Mouse (Mus musculus): Measurements from ENCODE around the gene Rdh16f2. TPM values are rescaled to one million over a fixed set of nuclear protein-coding genes. Genes with fewer than 3 reads are reported as not detected.
"Not testable (repeated sequence)": the region's sequence is repeated elsewhere in the genome, so short reads cannot be mapped to it uniquely, and the experiment has no call there.

Rdh16f2 gene
- polyA plus RNA-seq, 1 experiment from 2014 or later: not detected

DNA sequence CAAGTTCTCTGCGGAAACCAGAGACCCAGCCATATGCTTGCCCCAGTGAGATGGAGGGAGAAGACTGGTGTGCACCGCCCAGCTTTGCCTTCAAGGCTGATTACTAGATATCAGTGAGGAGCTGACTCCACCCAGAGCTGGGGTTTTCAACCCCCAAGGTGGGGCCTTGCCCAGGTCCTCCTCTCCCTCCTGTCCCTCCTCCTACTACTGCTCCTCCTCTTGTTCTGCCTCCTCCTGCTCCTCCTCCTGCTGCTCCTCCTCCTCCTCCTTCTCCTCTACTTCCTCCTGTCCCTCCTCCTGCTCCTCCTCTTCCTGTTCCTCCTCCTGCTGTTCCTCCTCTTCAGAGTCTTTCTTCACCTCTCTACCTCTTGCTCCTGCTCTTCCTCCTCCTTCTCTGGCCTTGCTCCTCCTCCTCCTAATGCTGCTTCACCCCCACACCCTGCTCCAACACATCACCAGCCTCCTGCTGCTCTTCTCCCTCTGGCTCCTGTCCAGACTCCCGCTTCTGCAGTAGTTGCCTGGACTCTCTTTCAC lies 12.9 kb downstream of the Rdh16f2 start:
- 83% methylated on average over 3 of the region's 3 CpGs for WGBS
- H3K27me3 ChIP-seq (replicated peaks; ENCODE audit: control insufficient read depth, insufficient read depth, low read length): no peaks in the 10 kb centered on the region
- H3K4me1 ChIP-seq (ENCODE audit: control insufficient read depth, insufficient read depth, low read depth, low read length): no peaks in the 10 kb centered on the region
- H3K9me3 ChIP-seq (ENCODE audit: control insufficient read depth, low read length): no peaks in the 10 kb centered on the region
- ATAC-seq: no peak
- no peak overlapping the region for H3K4me3 ChIP-seq (ENCODE audit: low read length)
- H3K4me2 ChIP-seq (ENCODE audit: low read length): no peak overlapping the region
- H3K27ac ChIP-seq (ENCODE audit: low read depth, low read length): no peak overlapping the region
- H3K36me3 ChIP-seq (ENCODE audit: control insufficient read depth, insufficient read depth, low read length): no peaks in the 10 kb centered on the region
- no peak overlapping the region for H3K9ac ChIP-seq (ENCODE audit: low read depth, low read length)

DNA sequence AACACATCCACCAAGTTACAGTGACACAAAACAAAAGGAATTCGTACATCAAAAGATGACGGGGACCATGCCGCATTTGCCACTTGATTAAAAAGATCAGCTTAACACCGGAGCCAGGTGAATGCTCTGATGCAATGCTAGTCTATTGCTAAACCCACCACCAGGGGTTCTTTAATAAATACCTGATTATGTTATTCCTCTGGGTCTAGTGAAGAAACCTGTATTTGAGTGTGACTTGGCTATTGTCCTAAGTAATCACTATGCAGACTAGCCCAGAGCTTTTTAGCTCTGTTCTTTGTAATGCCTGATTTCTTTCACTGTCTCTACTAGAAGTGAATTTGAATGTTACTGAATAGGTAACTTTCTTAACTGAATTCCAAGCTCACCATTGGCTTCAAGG lies 14.8 kb downstream of the Rdh16f2 start:
- no peaks in the 10 kb centered on the region for H3K36me3 ChIP-seq (ENCODE audit: control insufficient read depth, insufficient read depth, low read length)
- no peaks in the 10 kb centered on the region for H3K27me3 ChIP-seq (replicated peaks; ENCODE audit: control insufficient read depth, insufficient read depth, low read length)
- H3K9me3 ChIP-seq (ENCODE audit: control insufficient read depth, low read length): no peaks in the 10 kb centered on the region
- H3K4me3 ChIP-seq (ENCODE audit: low read length): no peak overlapping the region
- H3K27ac ChIP-seq (ENCODE audit: low read depth, low read length): no peak overlapping the region
- WGBS: 78% methylated on average over 4 of the region's 4 CpGs
- H3K9ac ChIP-seq (ENCODE audit: low read depth, low read length): no peak overlapping the region
- no peak overlapping the region for H3K4me2 ChIP-seq (ENCODE audit: low read length)
- ATAC-seq: no peak
- no peaks in the 10 kb centered on the region for H3K4me1 ChIP-seq (ENCODE audit: control insufficient read depth, insufficient read depth, low read depth, low read length)

DNA sequence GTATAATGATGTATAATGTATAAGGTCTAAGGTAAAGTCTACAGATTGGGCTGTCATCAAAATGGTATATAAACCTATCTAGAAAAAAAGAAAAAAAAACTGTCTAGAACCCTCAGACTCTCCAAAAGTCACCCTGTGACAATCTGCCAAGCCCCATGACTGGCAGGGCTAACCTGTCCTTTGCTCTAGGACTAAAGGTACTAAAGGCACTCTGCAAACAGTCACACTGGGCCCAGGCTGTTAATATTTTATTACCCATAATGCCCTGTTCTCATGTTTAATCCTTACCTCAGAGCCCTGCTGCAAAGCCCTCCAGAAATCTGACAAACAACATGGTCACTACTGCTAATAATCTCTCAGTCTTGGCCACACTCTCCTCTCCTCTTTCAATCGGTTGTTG lies 20.3 kb downstream of the Rdh16f2 start:
- Histone ChIP-seq H3K4me3 (ENCODE audit: low read length) (no peak overlapping the region), H3K9me3 (ENCODE audit: control insufficient read depth, low read length) (no peaks in the 10 kb centered on the region), H3K4me1 (ENCODE audit: control insufficient read depth, insufficient read depth, low read depth, low read length) (no peaks in the 10 kb centered on the region; the same call in 1 of the 2 replicates), H3K27me3 (replicated peaks; ENCODE audit: control insufficient read depth, insufficient read depth, low read length) (no peaks in the 10 kb centered on the region), H3K36me3 (ENCODE audit: control insufficient read depth, insufficient read depth, low read length) (no peaks in the 10 kb centered on the region), H3K4me2 (ENCODE audit: low read length) (no peak overlapping the region), H3K9ac (ENCODE audit: low read depth, low read length) (no peak overlapping the region), H3K27ac (ENCODE audit: low read depth, low read length) (no peak overlapping the region)
- ATAC-seq: no peak
- WGBS: 66% methylated on average over 1 of the region's 1 CpGs

DNA sequence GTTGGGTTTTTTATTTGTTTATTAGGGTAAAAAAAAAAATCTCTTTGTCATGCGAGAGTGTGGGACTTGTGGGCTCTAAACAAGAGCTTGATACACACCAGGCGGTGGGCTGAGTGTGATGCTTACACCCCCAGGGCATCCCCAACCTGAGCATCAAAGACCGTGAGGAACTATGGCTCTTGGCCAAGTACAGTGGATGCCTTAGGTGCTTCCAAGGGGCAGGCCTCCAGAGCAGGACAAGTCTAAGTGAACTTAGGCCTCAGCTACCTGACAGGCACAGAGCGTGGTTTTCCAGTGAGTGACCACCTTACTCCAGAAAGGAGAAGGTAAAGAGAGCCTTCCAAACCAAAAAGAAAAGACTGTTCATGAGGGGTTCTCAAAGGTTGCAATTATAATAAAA lies 20.7 kb downstream of the Rdh16f2 start:
- Histone ChIP-seq H3K9me3 (ENCODE audit: control insufficient read depth, low read length) (no peaks in the 10 kb centered on the region), H3K4me3 (ENCODE audit: low read length) (no peak overlapping the region), H3K27ac (ENCODE audit: low read depth, low read length) (no peak overlapping the region), H3K27me3 (replicated peaks; ENCODE audit: control insufficient read depth, insufficient read depth, low read length) (no peaks in the 10 kb centered on the region), H3K4me1 (ENCODE audit: control insufficient read depth, insufficient read depth, low read depth, low read length) (no peaks in the 10 kb centered on the region; the same call in 1 of the 2 replicates), H3K36me3 (ENCODE audit: control insufficient read depth, insufficient read depth, low read length) (no peaks in the 10 kb centered on the region), H3K9ac (ENCODE audit: low read depth, low read length) (no peak overlapping the region), H3K4me2 (ENCODE audit: low read length) (no peak overlapping the region)
- WGBS: 82% methylated on average over 4 of the region's 4 CpGs
- ATAC-seq: no peak

DNA sequence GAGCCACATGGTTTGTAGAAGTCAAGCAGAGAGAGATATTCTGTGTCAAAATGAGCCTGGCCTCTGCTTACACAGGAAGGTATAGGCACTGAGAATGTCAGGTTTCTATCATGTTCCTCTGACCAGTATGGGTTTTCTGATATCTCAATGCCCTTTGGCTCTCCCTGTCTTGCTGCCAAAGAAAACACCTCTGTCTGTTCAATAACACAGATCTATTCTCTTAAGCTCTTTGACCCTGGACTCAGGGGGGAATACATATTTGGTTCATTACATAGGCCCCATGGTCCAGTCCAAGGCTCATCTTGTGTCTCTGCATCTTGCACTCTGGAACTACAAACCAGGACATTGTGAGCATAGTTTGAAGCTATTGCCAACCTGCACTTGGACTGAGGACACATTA lies 22.3 kb downstream of the Rdh16f2 start, which contains the start of gene Rdh7:
Rdh7 (minus strand) TSS at position 213 of the 400 bp plus-strand sequence.
- Histone ChIP-seq H3K4me3 (ENCODE audit: low read length) (no peak within 1 kb of the TSS), H3K27ac (ENCODE audit: low read depth, low read length) (no peak within 1 kb of the TSS), H3K27me3 (replicated peaks; ENCODE audit: control insufficient read depth, insufficient read depth, low read length) (no peaks in the 10 kb centered on the region)

GRCm38 (mm10) chr10:127891481-127891880 lies 25.2 kb downstream of the Rdh16f2 start:
- no peak overlapping the region for H3K4me2 ChIP-seq (ENCODE audit: low read length)
- no peak overlapping the region for H3K9ac ChIP-seq (ENCODE audit: low read depth, low read length)
- H3K4me1 ChIP-seq (ENCODE audit: control insufficient read depth, insufficient read depth, low read depth, low read length): no peaks in the 10 kb centered on the region; the same call in 1 of the 2 replicates
- H3K4me3 ChIP-seq (ENCODE audit: low read length): no peak overlapping the region
- no peaks in the 10 kb centered on the region for H3K27me3 ChIP-seq (replicated peaks; ENCODE audit: control insufficient read depth, insufficient read depth, low read length)
- WGBS: 83% methylated on average over 1 of the region's 1 CpGs
- H3K36me3 ChIP-seq (ENCODE audit: control insufficient read depth, insufficient read depth, low read length): no peaks in the 10 kb centered on the region
- no peaks in the 10 kb centered on the region for H3K9me3 ChIP-seq (ENCODE audit: control insufficient read depth, low read length)
- H3K27ac ChIP-seq (ENCODE audit: low read depth, low read length): no peak overlapping the region
- no peak for ATAC-seq

More for the DNA sequence above, 22.3 kb downstream of the Rdh16f2 start, which contains the start of gene Rdh7:
- Histone ChIP-seq H3K9me3 (ENCODE audit: control insufficient read depth, low read length) (no peaks in the 10 kb centered on the region), H3K4me1 (ENCODE audit: control insufficient read depth, insufficient read depth, low read depth, low read length) (no peaks in the 10 kb centered on the region; the same call in 1 of the 2 replicates), H3K36me3 (ENCODE audit: control insufficient read depth, insufficient read depth, low read length) (no peaks in the 10 kb centered on the region), H3K9ac (ENCODE audit: low read depth, low read length) (no peak within 1 kb of the TSS), H3K4me2 (ENCODE audit: low read length) (no peak within 1 kb of the TSS)
- ATAC-seq: no peak

- WGBS: 69% methylated on average over 5 of the region's 5 CpGs
- ATAC-seq; H3K9ac ChIP-seq (ENCODE audit: low read depth, low read length): not testable (repeated sequence)
Measured at GRCm38 (mm10) chr10:127893163-127894022, 27.1 kb downstream of the Rdh16f2 start.

GRCm38 (mm10) chr10:127896705-127897104 lies 30.4 kb downstream of the Rdh16f2 start:
- no peaks in the 10 kb centered on the region for H3K4me1 ChIP-seq (ENCODE audit: control insufficient read depth, insufficient read depth, low read depth, low read length)
- no peak for ATAC-seq
- H3K9ac ChIP-seq (ENCODE audit: low read depth, low read length): no peak overlapping the region
- H3K36me3 ChIP-seq (ENCODE audit: control insufficient read depth, insufficient read depth, low read length): no peaks in the 10 kb centered on the region
- no peaks in the 10 kb centered on the region for H3K9me3 ChIP-seq (ENCODE audit: control insufficient read depth, low read length)
- no peak overlapping the region for H3K4me3 ChIP-seq (ENCODE audit: low read length)
- H3K27ac ChIP-seq (ENCODE audit: low read depth, low read length): no peak overlapping the region
- 76% methylated on average over 5 of the region's 5 CpGs for WGBS
- H3K4me2 ChIP-seq (ENCODE audit: low read length): no peak overlapping the region
- H3K27me3 ChIP-seq (replicated peaks; ENCODE audit: control insufficient read depth, insufficient read depth, low read length): no peaks in the 10 kb centered on the region

More at GRCm38 (mm10) chr10:127893163-127894022, 27.1 kb downstream of the Rdh16f2 start:
- H3K27me3 ChIP-seq (replicated peaks; ENCODE audit: control insufficient read depth, insufficient read depth, low read length); H3K9me3 ChIP-seq (ENCODE audit: control insufficient read depth, low read length); H3K27ac ChIP-seq (ENCODE audit: low read depth, low read length); H3K4me1 ChIP-seq (ENCODE audit: control insufficient read depth, insufficient read depth, low read depth, low read length); H3K36me3 ChIP-seq (ENCODE audit: control insufficient read depth, insufficient read depth, low read length); H3K4me2 ChIP-seq (ENCODE audit: low read length); H3K4me3 ChIP-seq (ENCODE audit: low read length): not testable (repeated sequence)

GRCm38 (mm10) chr10:127897506-127897905 lies 31.2 kb downstream of the Rdh16f2 start:
- Histone ChIP-seq H3K27ac (ENCODE audit: low read depth, low read length) (no peak overlapping the region), H3K9ac (ENCODE audit: low read depth, low read length) (no peak overlapping the region), H3K9me3 (ENCODE audit: control insufficient read depth, low read length) (no peaks in the 10 kb centered on the region), H3K36me3 (ENCODE audit: control insufficient read depth, insufficient read depth, low read length) (no peaks in the 10 kb centered on the region), H3K4me1 (ENCODE audit: control insufficient read depth, insufficient read depth, low read depth, low read length) (no peaks in the 10 kb centered on the region), H3K27me3 (replicated peaks; ENCODE audit: control insufficient read depth, insufficient read depth, low read length) (no peaks in the 10 kb centered on the region), H3K4me2 (ENCODE audit: low read length) (no peak overlapping the region), H3K4me3 (ENCODE audit: low read length) (no peak overlapping the region)
- 91% methylated on average over 3 of the region's 3 CpGs for WGBS
- ATAC-seq: no peak

All from hindbrain, embryonic 16.5 days (tissue).